Mouse (Mus musculus): ENCODE results near the gene Atxn1l. TPM values are rescaled to one million over a fixed set of nuclear protein-coding genes. Genes with fewer than 3 reads are reported as not detected.

The Atxn1l gene
- polyA plus RNA-seq, 1 experiment from 2014 or later, result 4.0 TPM

GRCm38 (mm10) chr8:109747468-109748199 lies 10.1 kb upstream of the Atxn1l start:
- H3K9ac ChIP-seq (ENCODE audit: low read depth, low read length), result no peak overlapping the region
- H3K36me3 ChIP-seq (ENCODE audit: control insufficient read depth, insufficient read depth, low read length), result no peaks in the 10 kb centered on the region
- ATAC-seq, result no peak
- H3K4me2 ChIP-seq (ENCODE audit: low read length), result no peak overlapping the region
- no peaks in the 10 kb centered on the region for H3K4me1 ChIP-seq (ENCODE audit: control insufficient read depth, insufficient read depth, low read depth, low read length)
- no peak overlapping the region for H3K27ac ChIP-seq (ENCODE audit: low read depth, low read length)
- H3K4me3 ChIP-seq (ENCODE audit: low read length), result no peak overlapping the region
- H3K27me3 ChIP-seq (replicated peaks; ENCODE audit: control insufficient read depth, insufficient read depth, low read length), result no peaks in the 10 kb centered on the region
- 89% methylated on average over 12 of the region's 12 CpGs for WGBS
- no peaks in the 10 kb centered on the region for H3K9me3 ChIP-seq (ENCODE audit: control insufficient read depth, low read length)

GRCm38 (mm10) chr8:109738049-109738380 lies 476 bp upstream of the Atxn1l start:
- ATAC-seq, result no peak
- Histone ChIP-seq H3K9ac (ENCODE audit: low read depth, low read length) (peak overlapping the region; percentile 99), H3K27ac (ENCODE audit: low read depth, low read length) (peak overlapping the region; percentile 54)

GRCm38 (mm10) chr8:109736819-109737218 lies 720 bp downstream of the Atxn1l start:
- no peak for ATAC-seq
- H3K9ac ChIP-seq (ENCODE audit: low read depth, low read length), result peak overlapping the region; percentile 99
- H3K27ac ChIP-seq (ENCODE audit: low read depth, low read length), result peak overlapping the region; percentile 64; the same call in 1 of the 2 replicates
- H3K4me2 ChIP-seq (ENCODE audit: low read length), result peak overlapping the region; percentile 89
- peaks cover 15% of the 10 kb centered on the region for H3K36me3 ChIP-seq (ENCODE audit: control insufficient read depth, insufficient read depth, low read length)
- no peaks in the 10 kb centered on the region for H3K9me3 ChIP-seq (ENCODE audit: control insufficient read depth, low read length)
- WGBS, result 7% methylated on average over 7 of the region's 8 CpGs
- H3K4me3 ChIP-seq (ENCODE audit: low read length), result peak overlapping the region; percentile 99
- no peaks in the 10 kb centered on the region for H3K27me3 ChIP-seq (replicated peaks; ENCODE audit: control insufficient read depth, insufficient read depth, low read length)
- peaks cover 9% of the 10 kb centered on the region for H3K4me1 ChIP-seq (ENCODE audit: control insufficient read depth, insufficient read depth, low read depth, low read length)

More at GRCm38 (mm10) chr8:109738049-109738380, 476 bp upstream of the Atxn1l start:
- Histone ChIP-seq H3K36me3 (ENCODE audit: control insufficient read depth, insufficient read depth, low read length) (peaks cover 3% of the 10 kb centered on the region), H3K27me3 (replicated peaks; ENCODE audit: control insufficient read depth, insufficient read depth, low read length) (no peaks in the 10 kb centered on the region), H3K9me3 (ENCODE audit: control insufficient read depth, low read length) (no peaks in the 10 kb centered on the region), H3K4me3 (ENCODE audit: low read length) (peak overlapping the region; percentile 99), H3K4me2 (ENCODE audit: low read length) (peak overlapping the region; percentile 89), H3K4me1 (ENCODE audit: control insufficient read depth, insufficient read depth, low read depth, low read length) (peaks cover 9% of the 10 kb centered on the region)
- 90% methylated on average over 1 of the region's 1 CpGs for WGBS

- Histone ChIP-seq H3K9ac (ENCODE audit: low read depth, low read length) (no peak overlapping the region), H3K27ac (ENCODE audit: low read depth, low read length) (no peak overlapping the region), H3K4me2 (ENCODE audit: low read length) (no peak overlapping the region), H3K36me3 (ENCODE audit: control insufficient read depth, insufficient read depth, low read length) (peaks cover 21% of the 10 kb centered on the region), H3K9me3 (ENCODE audit: control insufficient read depth, low read length) (no peaks in the 10 kb centered on the region), H3K4me3 (ENCODE audit: low read length) (no peak overlapping the region), H3K27me3 (replicated peaks; ENCODE audit: control insufficient read depth, insufficient read depth, low read length) (no peaks in the 10 kb centered on the region), H3K4me1 (ENCODE audit: control insufficient read depth, insufficient read depth, low read depth, low read length) (peaks cover 9% of the 10 kb centered on the region)
- ATAC-seq, result no peak
- WGBS, result 94% methylated on average over 3 of the region's 3 CpGs
Observed at GRCm38 (mm10) chr8:109734018-109734417, 3.5 kb downstream of the Atxn1l start.

- Histone ChIP-seq H3K4me1 (ENCODE audit: control insufficient read depth, insufficient read depth, low read depth, low read length) (peaks cover 4% of the 10 kb centered on the region), H3K4me2 (ENCODE audit: low read length) (no peak overlapping the region), H3K9ac (ENCODE audit: low read depth, low read length) (no peak overlapping the region), H3K4me3 (ENCODE audit: low read length) (no peak overlapping the region), H3K27me3 (replicated peaks; ENCODE audit: control insufficient read depth, insufficient read depth, low read length) (no peaks in the 10 kb centered on the region), H3K27ac (ENCODE audit: low read depth, low read length) (no peak overlapping the region), H3K36me3 (ENCODE audit: control insufficient read depth, insufficient read depth, low read length) (peaks cover 26% of the 10 kb centered on the region), H3K9me3 (ENCODE audit: control insufficient read depth, low read length) (no peaks in the 10 kb centered on the region)
- 87% methylated on average over 3 of the region's 3 CpGs for WGBS
- ATAC-seq, result no peak
Observed at GRCm38 (mm10) chr8:109731012-109731411, 6.5 kb downstream of the Atxn1l start.

GRCm38 (mm10) chr8:109725106-109725505 lies 12.4 kb downstream of the Atxn1l start:
- no peak for ATAC-seq
- no peaks in the 10 kb centered on the region for H3K9me3 ChIP-seq (ENCODE audit: control insufficient read depth, low read length)
- no peaks in the 10 kb centered on the region for H3K27me3 ChIP-seq (replicated peaks; ENCODE audit: control insufficient read depth, insufficient read depth, low read length)
- no peak overlapping the region for H3K27ac ChIP-seq (ENCODE audit: low read depth, low read length)
- peaks cover 60% of the 10 kb centered on the region for H3K36me3 ChIP-seq (ENCODE audit: control insufficient read depth, insufficient read depth, low read length)
- no peak overlapping the region for H3K9ac ChIP-seq (ENCODE audit: low read depth, low read length)
- 86% methylated on average over 3 of the region's 3 CpGs for WGBS
- H3K4me3 ChIP-seq (ENCODE audit: low read length), result no peak overlapping the region
- no peaks in the 10 kb centered on the region for H3K4me1 ChIP-seq (ENCODE audit: control insufficient read depth, insufficient read depth, low read depth, low read length)
- H3K4me2 ChIP-seq (ENCODE audit: low read length), result no peak overlapping the region

- Histone ChIP-seq H3K9ac (ENCODE audit: low read depth, low read length) (no peak overlapping the region), H3K4me1 (ENCODE audit: control insufficient read depth, insufficient read depth, low read depth, low read length) (no peaks in the 10 kb centered on the region), H3K36me3 (ENCODE audit: control insufficient read depth, insufficient read depth, low read length) (peaks cover 58% of the 10 kb centered on the region), H3K4me3 (ENCODE audit: low read length) (no peak overlapping the region), H3K27ac (ENCODE audit: low read depth, low read length) (no peak overlapping the region), H3K27me3 (replicated peaks; ENCODE audit: control insufficient read depth, insufficient read depth, low read length) (no peaks in the 10 kb centered on the region), H3K4me2 (ENCODE audit: low read length) (no peak overlapping the region), H3K9me3 (ENCODE audit: control insufficient read depth, low read length) (no peaks in the 10 kb centered on the region)
- no peak for ATAC-seq
- 96% methylated on average over 5 of the region's 5 CpGs for WGBS
Observed at GRCm38 (mm10) chr8:109714961-109715360, 22.6 kb downstream of the Atxn1l start.

GRCm38 (mm10) chr8:109712521-109712920 lies 25.0 kb downstream of the Atxn1l start:
- Histone ChIP-seq H3K27ac (ENCODE audit: low read depth, low read length) (no peak overlapping the region), H3K27me3 (replicated peaks; ENCODE audit: control insufficient read depth, insufficient read depth, low read length) (no peaks in the 10 kb centered on the region), H3K4me3 (ENCODE audit: low read length) (no peak overlapping the region), H3K4me1 (ENCODE audit: control insufficient read depth, insufficient read depth, low read depth, low read length) (peaks cover 10% of the 10 kb centered on the region), H3K9me3 (ENCODE audit: control insufficient read depth, low read length) (no peaks in the 10 kb centered on the region), H3K9ac (ENCODE audit: low read depth, low read length) (no peak overlapping the region), H3K4me2 (ENCODE audit: low read length) (no peak overlapping the region), H3K36me3 (ENCODE audit: control insufficient read depth, insufficient read depth, low read length) (peaks cover 60% of the 10 kb centered on the region)
- WGBS, result 100% methylated on average over 1 of the region's 1 CpGs
- no peak for ATAC-seq

GRCm38 (mm10) chr8:109707921-109708320 lies 29.6 kb downstream of the Atxn1l start:
- Histone ChIP-seq H3K4me3 (ENCODE audit: low read length) (no peak overlapping the region), H3K27ac (ENCODE audit: low read depth, low read length) (no peak overlapping the region), H3K4me2 (ENCODE audit: low read length) (peak overlapping the region; percentile 87), H3K9me3 (ENCODE audit: control insufficient read depth, low read length) (no peaks in the 10 kb centered on the region), H3K27me3 (replicated peaks; ENCODE audit: control insufficient read depth, insufficient read depth, low read length) (no peaks in the 10 kb centered on the region), H3K9ac (ENCODE audit: low read depth, low read length) (no peak overlapping the region), H3K4me1 (ENCODE audit: control insufficient read depth, insufficient read depth, low read depth, low read length) (peaks cover 27% of the 10 kb centered on the region), H3K36me3 (ENCODE audit: control insufficient read depth, insufficient read depth, low read length) (peaks cover 33% of the 10 kb centered on the region)
- 97% methylated on average over 4 of the region's 4 CpGs for WGBS
- ATAC-seq, result no peak

All from hindbrain, embryonic 16.5 days (tissue).